Mouse (Mus musculus) ES-Bruce4 (cell line): ENCODE measurements around the gene Aspscr1.

Experiments used
- CTCF ChIP-seq: IDR thresholded peaks from one replicate; pipeline ENCODE4 v1.8.1; 2011; ENCODE audit warnings: low read depth, low read length
- POLR2A ChIP-seq: IDR thresholded peaks from one replicate; pipeline ENCODE4 v1.8.1; 2011; ENCODE audit warnings: low read length; ENCODE audit not compliant: insufficient read depth

DNA sequence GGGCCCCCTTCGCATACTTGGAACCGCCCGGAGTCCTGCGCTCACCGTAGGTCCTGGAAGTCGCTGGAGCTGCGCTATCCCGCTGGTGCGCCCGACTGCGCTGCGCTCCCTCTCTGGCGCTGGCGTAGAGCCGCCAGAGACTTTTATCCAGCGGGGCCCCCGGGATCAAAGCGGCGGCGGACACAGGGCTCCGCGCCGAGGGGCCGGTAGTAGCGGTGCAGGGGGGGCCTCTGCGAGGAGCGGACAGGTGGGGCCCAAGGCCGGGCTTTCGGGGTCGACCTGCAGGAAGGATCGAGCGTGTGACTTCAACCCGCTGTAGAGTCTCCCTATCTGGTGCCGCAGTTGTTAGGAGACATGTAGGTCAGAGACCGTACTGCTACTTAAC lies 11.7 kb upstream of the Aspscr1 start, which contains the start of gene Notum:
- no peak for TF ChIP-seq POLR2A
- no peak for TF ChIP-seq CTCF
